Mouse (Mus musculus) megakaryocyte, embryonic 14.5 days (primary cell): ENCODE results near the gene Ces5a.

Experiments used
- FLI1 ChIP-seq: IDR thresholded peaks from 2 replicates; pipeline ENCODE4 v1.6.1; 2012; ENCODE audit warnings: low read length, inconsistent platforms, mixed read lengths
- GATA1 ChIP-seq: IDR thresholded peaks from 3 replicates; pipeline ENCODE4 v1.6.1; 2012; ENCODE audit warnings: mixed read lengths, low read length, inconsistent platforms, borderline replicate concordance

DNA sequence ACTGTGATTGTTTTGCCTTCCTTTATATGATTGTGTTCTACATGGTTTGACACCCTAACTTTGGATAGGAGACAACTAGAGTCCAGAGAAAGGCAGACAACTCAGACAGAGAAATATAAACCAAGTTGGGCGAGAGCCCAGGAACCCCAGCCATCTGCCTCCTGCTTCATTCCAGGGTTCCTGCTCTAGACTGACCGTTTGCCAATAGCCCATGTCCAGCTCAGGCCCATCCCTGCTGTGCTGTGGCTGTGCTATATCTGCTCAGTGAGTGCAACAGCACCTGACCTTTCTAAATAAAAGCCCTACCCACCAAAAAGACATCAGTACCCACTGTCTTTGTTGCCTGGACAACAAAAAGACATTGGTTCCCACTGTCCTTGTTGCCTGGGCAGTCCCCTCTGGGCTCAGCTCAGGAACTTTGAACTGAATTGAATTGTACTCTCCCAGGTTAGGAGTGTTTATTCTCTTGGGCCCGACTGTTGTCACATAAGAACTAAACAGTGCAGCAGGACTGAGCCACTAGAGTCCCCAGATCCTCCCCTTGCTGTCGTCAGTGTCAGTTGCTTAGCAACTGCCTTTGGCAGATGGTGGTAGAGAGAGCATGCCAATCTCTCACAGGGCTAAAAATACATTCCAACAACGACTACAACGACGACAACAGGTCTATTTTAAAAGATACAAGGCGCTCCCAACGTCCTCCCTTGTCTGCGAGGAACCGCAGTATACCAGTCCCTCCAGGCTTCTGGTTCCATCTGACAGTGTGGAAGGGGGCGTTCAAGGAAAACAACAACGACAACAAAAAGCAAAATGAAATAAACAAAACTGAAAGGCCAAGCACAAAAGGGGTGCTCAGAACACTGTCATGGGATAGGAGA lies 33.9 kb upstream of the Ces5a start:
- TF ChIP-seq GATA1 (no peak), FLI1 (no peak)
